Mouse (Mus musculus) embryonic facial prominence, embryonic 14.5 days (tissue): ENCODE data around the gene Inhbc. TPM values are rescaled to one million over a fixed set of nuclear protein-coding genes. Genes with fewer than 3 reads are reported as not detected.

ENCODE experiments used
- ATAC-seq: fragments of 200-750 bp; cut with Nextera tagmentation; 2 replicates; pipeline ENCODE4 v1.8.0; 2017; ENCODE audit warnings: low read depth, moderate number of reproducible peaks, moderate TSS enrichment
- DNase-seq: peaks from one replicate; pipeline ENCODE4 v3.0.0-alpha.2; 2015; ENCODE audit warnings: low spot score
- H3K27ac ChIP-seq: fragments of 300-500 bp; sonication (generic); replicated peaks from 2 replicates; pipeline ENCODE4 v1.5.1; 2014; ENCODE audit warnings: low read depth, mild to moderate bottlenecking, low read length, moderate library complexity
- H3K27me3 ChIP-seq: fragments of 300-500 bp; sonication (generic); replicated peaks from 2 replicates; pipeline ENCODE4 v1.6.1; 2014; ENCODE audit warnings: low read length; ENCODE audit not compliant: control insufficient read depth, insufficient read depth
- H3K36me3 ChIP-seq: fragments of 300-500 bp; sonication (generic); 2 replicates; pipeline ENCODE4 v1.6.1; 2014; ENCODE audit warnings: low read length, mixed read lengths; ENCODE audit not compliant: control insufficient read depth, insufficient read depth
- H3K4me1 ChIP-seq: fragments of 300-500 bp; sonication (generic); 2 replicates; pipeline ENCODE4 v1.6.1; 2014; ENCODE audit warnings: antibody characterized with exemption, low read length; ENCODE audit not compliant: control insufficient read depth, insufficient read depth
- H3K4me2 ChIP-seq: fragments of 300-500 bp; sonication (generic); 2 replicates; pipeline ENCODE4 v1.6.1; 2014; ENCODE audit warnings: low read depth, mild to moderate bottlenecking, low read length, moderate library complexity, mixed read lengths
- H3K4me3 ChIP-seq: fragments of 300-500 bp; sonication (generic); 2 replicates; pipeline ENCODE4 v1.5.1; 2014; ENCODE audit warnings: low read depth, mild to moderate bottlenecking, low read length
- H3K9ac ChIP-seq: fragments of 300-500 bp; sonication (generic); 2 replicates; pipeline ENCODE4 v1.6.1; 2014; ENCODE audit warnings: low read depth, mild to moderate bottlenecking, low read length, moderate library complexity, mixed read lengths
- H3K9me3 ChIP-seq: fragments of 300-500 bp; sonication (generic); 2 replicates; pipeline ENCODE4 v1.6.1; 2016; ENCODE audit warnings: low read length; ENCODE audit not compliant: control insufficient read depth
- WGBS: fragments of 180-500 bp; shearing (Covaris S2); extraction: QIAGEN DNeasy Blood & Tissue Kit; methylation state at CpG from one replicate; pipeline ENCODE4 v1.1.7; 2014; 5-methylcytosine and 5-hydroxymethylcytosine counted together
- polyA plus RNA-seq: library from polyadenylated mRNA; unstranded; fragments of >200 nt; fragmentation: Nextera tagmentation; extraction: Ambion mirVana; gene quantifications from 2 replicates; pipeline ENCODE4 v1.2.1, GENCODE M21; 2014

Inhbc gene
- polyA plus RNA-seq = not detected in 2 replicates

DNA sequence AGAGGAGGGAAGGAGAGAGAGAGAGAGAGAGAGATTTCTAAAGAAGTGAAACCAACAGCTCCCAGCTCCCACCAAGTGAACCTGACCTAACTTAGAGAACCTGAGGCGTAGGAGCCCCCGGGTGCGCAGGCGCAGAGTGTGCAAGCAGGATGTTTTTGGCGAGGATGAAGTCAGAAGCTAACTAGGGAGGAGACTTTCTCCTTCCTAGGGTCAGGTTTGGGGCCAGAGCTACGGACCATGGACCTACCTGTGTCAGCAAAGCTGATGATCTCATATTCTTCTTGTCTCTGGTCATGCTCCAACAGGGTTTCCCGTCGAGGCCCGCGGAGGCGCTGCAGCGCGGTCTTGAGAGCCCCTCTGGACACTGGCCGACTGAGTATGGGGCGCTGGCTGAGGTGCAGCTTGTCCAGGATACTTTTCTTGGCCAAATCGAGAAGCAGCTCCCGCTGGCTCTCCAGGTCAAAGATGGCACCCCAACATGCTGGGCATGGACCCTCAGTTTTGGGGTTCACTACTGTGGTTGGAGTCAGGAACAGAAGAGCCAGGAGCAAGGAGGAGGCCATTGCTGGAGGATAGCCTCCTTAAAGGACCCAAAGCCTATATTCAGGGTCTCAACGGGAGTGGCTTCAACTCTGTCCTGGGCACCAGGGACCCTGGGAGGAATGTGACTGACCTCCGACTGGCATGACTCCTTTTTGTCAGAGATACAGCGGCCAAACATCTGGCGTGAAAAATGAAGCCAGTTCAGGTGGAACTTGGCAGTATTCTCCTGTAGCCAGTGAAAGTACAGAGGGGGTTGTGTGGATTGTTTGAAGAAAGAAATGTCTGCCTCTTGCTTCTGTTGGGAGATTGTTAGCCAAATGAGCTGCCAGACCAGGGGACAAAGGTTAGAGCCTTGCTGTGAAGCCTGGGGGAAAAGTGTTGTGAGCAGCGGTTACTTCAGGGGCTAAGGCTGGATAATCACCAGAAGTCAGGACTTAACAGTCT lies at the start of gene Inhbc:
Gene Inhbc (minus strand): TSS at position 598 of the 987 bp plus-strand sequence.
- no peaks in the 10 kb centered on the region for H3K36me3 ChIP-seq
- WGBS = 70% methylated on average over 22 of the region's 22 CpGs
- H3K4me1 ChIP-seq = no peaks in the 10 kb centered on the region
- DNase-seq (no peak), ATAC-seq (no peak)
- no peaks in the 10 kb centered on the region for H3K27me3 ChIP-seq
- H3K9me3 ChIP-seq = no peaks in the 10 kb centered on the region
- H3K4me3 ChIP-seq = no peak within 1 kb of the TSS
- no peak within 1 kb of the TSS for H3K27ac ChIP-seq
- no peak within 1 kb of the TSS for H3K9ac ChIP-seq
- H3K4me2 ChIP-seq = no peak within 1 kb of the TSS

DNA sequence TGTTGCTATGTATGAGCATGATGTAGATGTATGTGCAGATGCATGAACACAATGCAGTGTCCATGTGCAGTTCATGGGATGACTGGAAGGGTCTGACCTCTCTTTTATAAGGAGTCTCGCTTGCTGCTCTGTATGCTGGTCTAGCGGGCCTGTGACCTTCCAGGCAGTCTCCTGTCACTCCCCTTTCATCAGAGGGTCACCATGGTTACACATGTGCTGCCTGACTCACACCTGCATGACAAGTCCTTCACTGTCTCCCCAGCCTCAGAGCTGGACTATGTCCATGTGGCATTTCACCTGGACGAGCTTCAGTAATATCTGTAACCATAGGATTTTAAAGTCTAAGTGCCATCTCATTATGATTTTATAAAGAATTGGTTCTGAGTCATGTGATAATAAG lies 43.9 kb upstream of the Inhbc start:
- ATAC-seq (no peak), DNase-seq (no peak)
- WGBS = 86% methylated on average over 3 of the region's 3 CpGs
- Histone ChIP-seq H3K4me1 (no peaks in the 10 kb centered on the region), H3K4me2 (no peak overlapping the region), H3K9me3 (no peaks in the 10 kb centered on the region), H3K4me3 (no peak overlapping the region), H3K27ac (no peak overlapping the region), H3K36me3 (0 out of 2 replicates have a peak, but pooled peaks cover 12% of the 10 kb centered on the region), H3K9ac (no peak overlapping the region), H3K27me3 (no peaks in the 10 kb centered on the region)

DNA sequence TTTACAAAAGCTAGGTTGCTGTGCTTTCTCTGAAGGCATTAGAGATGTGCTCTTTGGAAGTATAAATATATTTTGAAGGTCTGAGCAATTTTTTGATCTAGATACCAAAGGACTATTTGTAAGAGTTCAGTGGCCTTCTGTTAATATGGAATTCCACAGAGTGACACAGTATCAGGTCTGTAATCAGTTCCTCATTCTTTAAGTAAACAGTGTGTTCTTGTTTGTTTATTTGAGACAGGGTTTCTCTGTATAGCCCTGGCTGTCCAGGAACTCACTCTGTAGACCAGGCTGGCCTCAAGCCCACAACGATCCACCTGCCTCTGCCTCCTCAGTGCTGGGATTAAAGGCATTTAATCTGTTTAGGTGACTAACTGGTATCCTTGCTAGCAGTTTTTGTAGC lies 43.4 kb upstream of the Inhbc start:
- no peak for DNase-seq
- WGBS = 58% methylated on average over 1 of the region's 1 CpGs
- H3K9me3 ChIP-seq = no peaks in the 10 kb centered on the region
- H3K36me3 ChIP-seq = 0 out of 2 replicates have a peak, but pooled peaks cover 12% of the 10 kb centered on the region
- H3K4me3 ChIP-seq = no peak overlapping the region
- H3K9ac ChIP-seq = no peak overlapping the region
- no peak overlapping the region for H3K27ac ChIP-seq
- no peak overlapping the region for H3K4me2 ChIP-seq
- no peaks in the 10 kb centered on the region for H3K27me3 ChIP-seq
- no peaks in the 10 kb centered on the region for H3K4me1 ChIP-seq
- ATAC-seq = no peak

DNA sequence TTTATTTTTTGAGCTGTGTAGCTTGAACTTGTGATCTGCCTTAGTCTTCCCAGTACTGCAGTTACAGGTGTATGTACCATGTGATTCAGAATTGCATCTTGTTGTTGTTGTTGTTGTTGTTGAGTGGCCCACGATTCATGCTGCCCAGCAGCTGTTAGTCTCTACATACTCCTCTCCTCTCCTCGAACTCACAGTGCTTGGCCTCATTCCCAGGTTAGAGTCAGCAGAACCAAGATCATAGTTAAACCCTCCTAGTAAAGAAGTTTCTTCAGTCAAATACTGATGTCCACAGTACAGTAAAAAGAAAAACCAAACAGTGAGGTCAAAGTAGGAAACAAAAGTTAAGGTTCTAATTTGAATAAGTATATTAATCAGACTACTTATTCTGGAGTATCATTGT lies 42.5 kb upstream of the Inhbc start:
- 62% methylated on average over 2 of the region's 2 CpGs for WGBS
- H3K27me3 ChIP-seq = no peaks in the 10 kb centered on the region
- no peak overlapping the region for H3K4me3 ChIP-seq
- 0 out of 2 replicates have a peak, but pooled peaks cover 6% of the 10 kb centered on the region for H3K36me3 ChIP-seq
- H3K27ac ChIP-seq = no peak overlapping the region
- DNase-seq (no peak), ATAC-seq (no peak)
- no peaks in the 10 kb centered on the region for H3K9me3 ChIP-seq
- H3K4me1 ChIP-seq = no peaks in the 10 kb centered on the region
- H3K4me2 ChIP-seq = no peak overlapping the region
- H3K9ac ChIP-seq = no peak overlapping the region

DNA sequence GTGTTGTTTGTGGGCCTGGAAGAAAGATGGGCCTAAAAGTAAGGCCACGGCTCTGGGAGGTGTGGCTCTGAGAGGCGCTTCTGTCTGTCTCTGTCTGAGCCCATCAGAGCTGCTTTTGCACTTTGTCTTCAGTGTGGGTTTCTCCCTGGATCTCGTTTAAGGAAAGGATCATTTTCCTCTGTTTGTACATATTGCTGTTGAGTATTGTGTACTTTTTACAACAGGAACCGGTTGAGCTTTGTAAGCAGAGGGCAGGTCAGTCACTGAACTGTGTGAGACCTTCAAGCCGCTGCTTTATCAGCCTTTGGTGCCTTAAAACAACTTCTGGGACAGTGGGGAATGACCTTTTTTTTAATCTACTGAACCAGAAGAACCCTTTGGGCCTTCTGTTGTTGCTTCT lies 41.9 kb upstream of the Inhbc start:
- Histone ChIP-seq H3K27ac (no peak overlapping the region), H3K9me3 (no peaks in the 10 kb centered on the region), H3K4me3 (no peak overlapping the region), H3K4me2 (no peak overlapping the region), H3K36me3 (0 out of 2 replicates have a peak, but pooled peaks cover 11% of the 10 kb centered on the region), H3K4me1 (no peaks in the 10 kb centered on the region), H3K27me3 (no peaks in the 10 kb centered on the region), H3K9ac (no peak overlapping the region)
- DNase-seq (no peak), ATAC-seq (no peak)
- 54% methylated on average over 5 of the region's 5 CpGs for WGBS

DNA sequence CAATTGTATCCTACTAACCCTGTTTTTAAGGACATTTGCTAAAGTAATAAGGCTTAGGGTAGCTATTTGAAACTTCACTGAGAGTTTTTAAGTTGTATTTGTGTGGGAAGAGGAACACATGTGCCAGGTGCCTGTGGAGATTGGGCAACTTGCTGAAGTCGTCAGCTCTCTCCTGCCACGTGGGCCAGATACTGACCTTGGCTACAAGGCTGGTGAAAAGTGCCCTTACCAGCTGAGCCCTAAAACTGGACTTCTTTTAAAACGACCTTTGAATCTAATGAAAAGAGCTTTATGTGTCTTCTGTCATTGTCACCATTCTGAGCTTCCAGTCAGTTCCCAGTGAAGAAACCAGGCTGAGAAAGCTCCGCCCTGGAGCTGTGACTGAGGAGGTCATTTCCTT lies 37.2 kb upstream of the Inhbc start:
- ATAC-seq (no peak), DNase-seq (no peak)
- Histone ChIP-seq H3K36me3 (peaks cover 16% of the 10 kb centered on the region), H3K4me2 (no peak overlapping the region), H3K9me3 (no peaks in the 10 kb centered on the region), H3K27ac (no peak overlapping the region), H3K4me1 (no peaks in the 10 kb centered on the region), H3K9ac (no peak overlapping the region), H3K4me3 (no peak overlapping the region), H3K27me3 (no peaks in the 10 kb centered on the region)
- WGBS = 67% methylated on average over 4 of the region's 4 CpGs

DNA sequence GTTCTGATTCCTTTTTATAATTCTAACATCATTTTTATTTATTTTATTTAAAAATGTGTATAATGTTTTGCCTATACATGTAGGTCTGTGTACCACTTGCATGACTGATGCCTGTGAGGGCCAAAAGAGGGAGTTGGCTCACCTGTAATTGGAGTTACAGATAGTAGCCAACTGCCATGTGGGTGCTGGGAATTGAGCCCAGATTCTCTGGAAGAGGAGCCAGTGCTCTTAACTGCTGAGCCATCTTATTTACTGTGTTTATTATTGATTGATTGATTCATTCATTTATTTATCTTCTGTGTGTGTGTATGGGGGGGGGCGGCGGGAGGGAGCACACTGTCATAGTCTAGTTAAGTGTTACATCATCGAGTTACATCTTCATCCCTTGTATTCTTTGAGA lies 34.5 kb upstream of the Inhbc start:
- Histone ChIP-seq H3K9ac (no peak overlapping the region), H3K4me3 (no peak overlapping the region), H3K27me3 (no peaks in the 10 kb centered on the region), H3K9me3 (no peaks in the 10 kb centered on the region), H3K27ac (no peak overlapping the region), H3K4me2 (no peak overlapping the region), H3K4me1 (no peaks in the 10 kb centered on the region), H3K36me3 (peaks cover 43% of the 10 kb centered on the region)
- ATAC-seq = no peak
- 84% methylated on average over 3 of the region's 3 CpGs for WGBS
- DNase-seq = no peak

DNA sequence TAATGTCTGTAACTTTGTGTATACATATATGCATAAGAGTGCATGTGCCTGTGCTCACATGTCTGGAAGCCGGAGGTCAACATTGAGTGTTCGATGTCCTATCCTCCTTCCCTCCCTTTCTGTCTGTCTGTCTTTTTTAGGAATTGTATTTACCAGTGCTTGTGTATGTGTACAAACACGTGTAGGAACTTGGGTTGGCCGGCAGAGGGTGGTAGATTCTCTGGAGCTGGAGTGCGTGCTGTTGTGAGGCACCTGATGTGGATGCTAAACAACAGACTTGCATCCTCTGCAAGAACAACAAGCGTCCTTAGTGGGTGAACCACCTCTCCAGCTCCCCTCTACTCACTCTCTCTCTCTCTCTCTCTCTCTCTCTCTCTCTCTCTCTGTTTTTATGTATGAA lies 21.5 kb upstream of the Inhbc start:
- DNase-seq = no peak
- peaks cover 40% of the 10 kb centered on the region for H3K36me3 ChIP-seq
- H3K9me3 ChIP-seq = no peaks in the 10 kb centered on the region
- no peak overlapping the region for H3K9ac ChIP-seq
- no peak overlapping the region for H3K27ac ChIP-seq
- H3K4me3 ChIP-seq = no peak overlapping the region
- 75% methylated on average over 6 of the region's 6 CpGs for WGBS
- no peak overlapping the region for H3K4me2 ChIP-seq
- H3K4me1 ChIP-seq = no peaks in the 10 kb centered on the region
- no peaks in the 10 kb centered on the region for H3K27me3 ChIP-seq
- no peak for ATAC-seq

DNA sequence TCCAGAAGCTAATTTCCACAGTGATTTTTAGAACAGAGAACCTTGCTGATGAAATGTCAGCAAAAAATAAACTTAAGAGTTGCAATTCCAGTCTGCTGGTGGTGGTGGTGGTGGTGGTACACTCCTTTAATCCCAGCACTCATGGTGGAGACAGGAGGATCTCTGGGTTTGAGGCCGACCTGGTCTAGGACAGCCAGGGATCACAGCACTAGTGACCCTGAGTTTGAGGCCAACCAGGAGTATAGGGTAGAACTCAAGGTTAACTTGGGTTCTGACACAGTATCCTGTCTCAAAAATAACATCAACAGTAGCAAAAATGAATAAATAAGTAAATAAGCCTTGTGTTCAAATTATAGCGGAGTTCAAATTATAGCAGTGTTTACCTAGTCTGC lies 11.5 kb upstream of the Inhbc start:
- Histone ChIP-seq H3K4me3 (peak overlapping the region; percentile 64), H3K9me3 (no peaks in the 10 kb centered on the region), H3K27me3 (no peaks in the 10 kb centered on the region), H3K9ac (peak overlapping the region; percentile 88), H3K27ac (peak overlapping the region; percentile 97), H3K4me1 (peaks cover 11% of the 10 kb centered on the region), H3K4me2 (peak overlapping the region; percentile 67), H3K36me3 (no peaks in the 10 kb centered on the region)
- 52% methylated on average over 2 of the region's 2 CpGs for WGBS
- DNase-seq (no peak), ATAC-seq (no peak)
